ENCODE assay signal across 8 mouse cellular contexts in the genomic region with DNA sequence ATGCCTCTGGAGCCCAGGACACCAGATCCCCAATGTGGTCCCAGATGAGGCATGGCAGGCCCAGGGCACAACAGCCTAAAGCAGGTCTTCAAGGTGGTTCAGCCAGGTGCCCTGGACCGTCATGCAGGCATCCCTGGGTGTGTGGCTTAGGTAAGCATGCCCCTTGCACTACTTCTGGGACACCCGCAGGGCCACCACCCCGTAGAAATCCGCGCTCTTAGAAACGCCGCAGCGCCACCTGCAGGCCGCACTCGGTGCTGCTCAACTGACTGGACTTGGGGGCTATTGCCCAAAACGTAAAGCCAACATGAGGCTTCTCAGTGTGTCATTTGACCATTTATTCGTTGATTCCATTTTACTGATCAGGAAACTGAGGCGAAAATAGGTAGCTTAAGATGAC. TPM values are rescaled to one million over a fixed set of nuclear protein-coding genes. Genes with fewer than 3 reads are reported as not detected.
A peak's percentile ranks its signal among the peaks of the same experiment; 100 is the strongest.
DNase-seq lines count a peak whose midpoint lies in the region; ATAC-seq and TF ChIP-seq lines count a peak whose summit lies in the region.

No protein-coding gene starts in this region.

- peak; percentile 22 for TF ChIP-seq CTCF in lung, adult 2 months (IDR thresholded peaks at IDR 0.05; ENCODE audit: insufficient read depth, low read length)

- H3K9me3 ChIP-seq in forebrain, embryonic 10.5 days: no peaks in the 10 kb centered on the region
- no peaks in the 10 kb centered on the region for H3K9me3 ChIP-seq in forebrain, embryonic 13.5 days (replicated peaks)

- no peak overlapping the region for H3K9ac ChIP-seq in forebrain, embryonic 13.5 days

- H3K27ac ChIP-seq in forebrain, embryonic 10.5 days: no peak overlapping the region
- H3K27ac ChIP-seq in forebrain, embryonic 13.5 days: no peak overlapping the region

- ATAC-seq in forebrain, embryonic 13.5 days: no peak

- no peak overlapping the region for H3K4me2 ChIP-seq in forebrain, embryonic 13.5 days

- no peak for TF ChIP-seq POLR2A in lung, adult 2 months (IDR thresholded peaks at IDR 0.05; ENCODE audit: borderline replicate concordance, extremely low read depth, low read depth, low read length)

- H3K4me3 ChIP-seq in forebrain, embryonic 10.5 days: no peak overlapping the region
- H3K4me3 ChIP-seq in forebrain, embryonic 13.5 days: no peak overlapping the region
- no peak overlapping the region for H3K4me3 ChIP-seq in lung, adult 2 months (replicated peaks; ENCODE audit: extremely low read depth, low read depth, low read length)

- 5% methylated on average over 13 of the region's 13 CpGs for WGBS in forebrain, embryonic 10.5 days
- 7% methylated on average over 13 of the region's 13 CpGs for WGBS in forebrain, embryonic 13.5 days
- 14% methylated on average over 13 of the region's 13 CpGs for WGBS in lung, adult 2 months

- peaks cover 27% of the 10 kb centered on the region for H3K4me1 ChIP-seq in forebrain, embryonic 10.5 days
- peaks cover 31% of the 10 kb centered on the region for H3K4me1 ChIP-seq in forebrain, embryonic 13.5 days
- H3K4me1 ChIP-seq in lung, adult 2 months (ENCODE audit: control insufficient read depth, insufficient read depth, low read length): no peaks in the 10 kb centered on the region

- H3K27me3 ChIP-seq in forebrain, embryonic 10.5 days (ENCODE audit: poor library complexity, severe bottlenecking): peaks cover 86% of the 10 kb centered on the region
- H3K27me3 ChIP-seq in forebrain, embryonic 13.5 days: peaks cover 95% of the 10 kb centered on the region

- H3K36me3 ChIP-seq in forebrain, embryonic 10.5 days (replicated peaks): no peaks in the 10 kb centered on the region
- H3K36me3 ChIP-seq in forebrain, embryonic 13.5 days (ENCODE audit: poor library complexity, severe bottlenecking): no peaks in the 10 kb centered on the region

- peak; percentile 56 for DNase-seq in forebrain, embryonic 10.5 days (ENCODE audit: extremely low spot score, low spot score)
- peak; percentile 15 for DNase-seq in lung, adult 2 months
- DNase-seq in lung, postnatal 25 days (ENCODE audit: low spot score): no peak
- DNase-seq in brain, adult 2 months (ENCODE audit: low read depth, low spot score): peak; percentile 33
- DNase-seq in forelimb bud, embryonic 11.5 days (ENCODE audit: low read depth, low spot score): peak; percentile 63
- DNase-seq in mesoderm, embryonic 11.5 days (ENCODE audit: low read depth, low spot score): peak; percentile 78
- no peak for DNase-seq in frontal cortex, postnatal 14 days (ENCODE audit: low spot score in 2 of 2)

RNA-seq across cellular contexts. Expression of a gene that starts 48.5 kb away (rescaled TPM):
- 5.9 and 6.9 TPM in 2 replicates for polyA plus RNA-seq in forebrain, embryonic 10.5 days (2016; fragmentation: Nextera tagmentation; extraction: Ambion mirVana)
- 3.2 and 4.5 TPM in 2 replicates for polyA plus RNA-seq in forebrain, embryonic 13.5 days (2015; fragmentation: Nextera tagmentation; extraction: Ambion mirVana)
- polyA plus RNA-seq in lung, adult 2 months (2012; rRNA removed): 3.7 and 5.0 TPM in 2 replicates

Comparison
In these comparisons a context has a peak if more than half of its experiments do, and no peak if none do; other contexts are left out.
1. DNase-seq: peak in forebrain, embryonic 10.5 days (single experiment), lung, adult 2 months (single experiment), brain, adult 2 months (single experiment), forelimb bud, embryonic 11.5 days (single experiment) and mesoderm, embryonic 11.5 days (single experiment); none in lung, postnatal 25 days (single experiment) and frontal cortex, postnatal 14 days (0 of 2).